Mouse (Mus musculus) urinary bladder, postnatal 36 days (tissue): ENCODE data around the gene Hoxa13.

ENCODE experiments used
- DNase-seq, 2 experiments: peaks; one replicate each; pipeline ENCODE4 v3.0.0; 2022; ENCODE audit warnings: low spot score in 2 of 2, mixed read lengths in 1 of 2

Hoxa13 gene

DNA sequence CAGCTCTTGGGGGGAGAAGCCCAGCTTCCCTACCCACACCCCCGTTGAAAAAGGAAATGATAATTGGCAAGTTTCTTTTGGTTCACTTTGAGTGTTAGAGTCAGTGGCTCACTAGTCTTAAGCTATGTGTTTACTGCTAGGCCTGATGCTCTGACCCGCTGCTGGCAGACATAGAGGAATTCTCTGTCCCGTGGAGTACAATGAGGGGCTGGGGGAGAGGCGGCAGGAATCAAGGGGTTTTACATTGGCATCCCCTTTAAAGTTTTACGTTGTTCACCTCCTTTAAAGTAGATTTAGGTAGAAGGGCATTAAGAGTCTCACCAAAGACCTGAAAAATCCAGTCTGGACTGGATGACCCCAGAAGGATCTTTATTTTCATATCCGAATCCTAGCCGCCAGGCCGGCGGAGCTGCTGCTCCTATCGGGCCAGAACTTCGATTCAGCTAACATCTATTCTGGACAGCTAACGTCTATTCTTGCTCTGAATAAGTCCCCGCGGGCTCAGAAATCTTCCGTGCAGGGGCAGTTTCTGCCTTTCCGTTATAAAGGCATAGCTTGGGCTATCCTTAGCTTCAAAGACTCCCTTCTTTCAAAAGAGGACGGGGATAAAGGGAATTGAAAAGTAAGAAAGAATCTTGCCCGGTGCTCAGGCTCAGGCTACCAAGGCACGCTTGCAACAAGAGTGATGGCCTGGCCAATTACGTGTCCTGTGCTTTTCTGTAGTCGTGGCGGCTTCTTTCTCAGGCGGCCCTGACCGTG is 8.5 kb downstream of the Hoxa13 start:
- peak in 1 of 2 experiments; percentile 41 for DNase-seq

DNA sequence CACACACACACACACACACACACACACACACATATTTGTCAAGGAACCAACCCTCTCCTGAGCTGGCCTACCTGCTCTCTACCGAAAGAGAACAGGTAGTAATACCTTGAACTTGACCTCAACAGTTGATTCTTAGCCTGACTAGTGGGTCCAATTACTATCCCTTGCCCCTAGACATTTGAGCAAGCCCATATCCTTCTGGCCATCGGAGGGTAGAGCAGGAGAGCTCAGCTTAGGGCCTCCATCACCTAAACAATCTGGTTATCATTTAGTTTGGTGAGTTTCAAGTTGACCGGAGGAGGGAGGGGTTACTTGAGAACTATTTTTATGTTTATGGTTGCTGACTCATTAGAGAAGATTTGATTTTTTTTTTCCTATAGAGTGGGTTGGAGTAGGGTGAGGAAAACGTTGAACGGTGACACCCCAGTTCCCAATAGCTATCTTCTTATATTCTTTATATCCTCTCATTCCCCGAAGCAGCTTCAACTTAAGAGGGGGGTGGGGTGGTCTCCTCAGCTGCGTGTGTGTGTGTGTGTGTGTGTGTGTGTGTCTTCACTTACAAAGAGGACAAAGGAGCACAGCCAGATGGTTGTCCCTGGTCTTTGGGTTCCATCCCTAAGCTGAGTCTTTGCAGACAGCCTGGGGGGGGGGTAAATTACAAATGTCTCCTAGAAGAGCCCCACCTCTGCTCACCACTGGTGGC is 9.4 kb downstream of the Hoxa13 start:
- peak in 1 of 2 experiments; percentile 34 for DNase-seq

DNA sequence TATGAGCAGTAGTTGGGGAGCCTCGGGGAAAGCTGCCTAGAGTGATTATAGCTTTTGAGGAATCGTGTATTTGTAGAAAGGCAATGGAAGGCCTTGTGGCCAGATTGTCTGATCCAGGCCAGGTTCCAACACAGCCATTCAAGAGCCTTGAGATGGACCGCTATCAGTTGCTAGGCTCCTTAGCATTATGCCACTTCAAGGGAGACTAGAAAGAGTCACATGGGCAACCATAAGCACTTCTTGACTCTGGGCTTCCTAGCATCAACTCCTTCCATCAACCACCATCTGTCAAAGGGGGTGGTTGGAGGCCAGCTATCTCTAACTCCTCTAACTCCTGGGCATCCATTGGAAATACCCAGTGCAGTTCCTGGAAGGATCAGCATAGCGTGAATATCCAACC is 10.9 kb downstream of the Hoxa13 start:
- DNase-seq: peak in 1 of 2 experiments; percentile 26

DNA sequence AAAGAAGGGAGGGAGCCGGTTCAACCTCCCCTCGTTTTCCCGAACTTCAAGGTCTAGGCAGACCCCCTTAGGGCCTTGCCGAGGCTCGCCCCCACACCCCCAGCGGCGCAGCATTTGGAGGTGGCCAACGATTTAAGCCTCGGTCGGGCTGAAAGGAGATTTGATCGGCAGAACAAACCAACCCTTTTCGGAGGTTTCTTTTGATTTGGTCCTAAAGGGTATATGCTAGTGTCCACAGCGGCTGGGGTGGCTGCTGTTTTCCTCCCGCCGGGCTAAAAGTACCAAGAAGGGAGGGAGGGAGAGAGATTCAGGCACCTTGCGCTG is 11.3 kb downstream of the Hoxa13 start:
- peak in 1 of 2 experiments; percentile 43 for DNase-seq

DNA sequence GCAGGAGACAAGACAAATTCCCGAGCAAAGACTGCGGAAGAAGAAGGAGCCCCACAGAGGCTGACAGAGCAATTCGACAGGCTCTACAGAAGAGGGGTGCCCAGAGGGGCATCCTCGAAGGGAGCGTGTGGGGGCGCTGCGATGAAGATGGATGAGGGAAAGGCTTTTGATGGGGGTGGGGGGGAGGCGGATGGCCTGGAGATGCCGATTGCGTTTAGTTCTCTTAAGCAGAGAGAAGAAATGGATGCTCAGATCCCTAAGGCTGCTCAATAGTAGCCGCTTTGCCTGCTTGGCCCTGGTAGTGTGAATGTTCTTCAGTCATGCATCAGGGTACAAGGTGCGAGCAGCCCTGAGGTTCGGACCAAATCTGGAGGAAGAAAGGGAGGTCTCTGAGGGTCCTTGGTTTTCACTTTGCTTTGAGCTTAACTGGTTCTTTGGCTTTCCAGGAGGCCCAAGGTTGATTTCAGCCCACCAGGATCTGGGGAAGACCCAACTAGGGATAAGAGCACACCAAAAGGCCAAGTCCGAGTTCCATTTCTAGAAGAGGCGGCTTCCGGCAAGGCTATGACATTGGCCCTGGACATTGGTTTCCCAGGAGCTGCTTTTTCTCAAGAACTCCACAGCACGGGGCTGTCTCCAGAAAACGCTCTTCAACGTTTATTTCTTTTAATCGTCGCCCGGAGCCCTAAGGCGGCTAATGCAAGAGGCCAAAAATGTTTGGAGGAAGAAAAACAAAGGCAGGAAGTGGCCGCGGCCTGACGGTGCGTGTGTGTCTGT is 11.9 kb downstream of the Hoxa13 start:
- no peak for DNase-seq

DNA sequence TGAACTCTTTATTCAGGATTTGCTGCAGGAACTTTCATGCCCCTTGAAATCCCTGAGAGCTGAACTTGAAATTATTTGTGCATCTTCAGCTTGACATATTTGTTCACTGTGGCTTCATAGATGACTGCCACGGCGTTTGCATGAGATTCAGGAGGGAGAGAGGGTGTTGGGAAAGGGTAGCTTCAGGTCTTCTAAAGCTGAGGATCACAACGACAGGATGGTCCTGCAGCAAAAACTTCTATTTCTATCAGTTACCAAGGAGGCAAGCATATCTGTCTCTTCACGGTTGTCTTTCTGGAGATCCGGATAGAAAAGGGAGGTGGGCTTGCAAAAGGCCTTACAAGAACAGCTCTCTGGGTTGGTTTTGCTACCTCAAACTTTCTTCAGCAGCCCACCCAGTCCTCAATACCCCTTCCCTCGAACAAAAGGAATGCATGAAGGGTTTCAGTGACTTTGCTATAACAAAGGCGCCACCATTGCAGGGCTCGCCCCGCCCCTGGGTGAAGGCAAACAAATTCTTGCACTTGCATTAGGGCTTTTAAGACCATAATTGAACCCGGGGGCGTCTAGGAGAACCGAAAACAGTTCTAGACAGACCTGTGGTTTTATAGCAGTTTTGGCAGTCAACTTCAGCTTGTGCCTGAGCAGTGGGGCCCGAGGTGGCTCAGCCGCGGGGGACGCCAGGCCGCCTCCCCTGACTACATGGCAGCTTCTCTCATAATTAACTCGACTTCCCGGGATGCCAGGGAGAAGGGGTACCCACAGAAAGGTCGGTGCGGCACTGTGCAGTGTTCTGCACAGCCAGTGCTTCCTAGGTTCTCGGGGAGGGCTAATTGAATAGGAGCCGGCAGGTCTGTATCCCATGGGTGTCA is 12.7 kb downstream of the Hoxa13 start:
- peak in 1 of 2 experiments; percentile 58 for DNase-seq

DNA sequence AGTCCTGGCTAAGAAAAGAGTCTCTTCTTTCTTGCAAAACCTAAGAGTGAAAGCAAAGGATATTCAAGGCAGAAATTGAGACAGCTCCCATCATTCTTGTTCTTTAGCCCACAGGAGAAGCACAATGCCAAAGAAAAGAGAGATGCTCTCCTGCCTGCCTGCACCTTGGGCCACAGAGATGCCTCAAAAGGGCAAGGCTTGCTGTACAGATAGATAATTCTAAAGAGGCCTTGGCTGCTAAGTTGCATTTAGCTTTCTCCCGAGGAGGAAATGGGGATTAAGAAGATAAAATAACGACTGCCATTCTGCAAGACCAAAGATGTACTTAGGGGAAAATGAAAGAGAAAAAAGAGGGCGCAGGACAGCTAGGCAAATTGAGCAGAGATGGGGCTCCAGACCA is 13.8 kb downstream of the Hoxa13 start:
- peak in 1 of 2 experiments; percentile 35 for DNase-seq

DNA sequence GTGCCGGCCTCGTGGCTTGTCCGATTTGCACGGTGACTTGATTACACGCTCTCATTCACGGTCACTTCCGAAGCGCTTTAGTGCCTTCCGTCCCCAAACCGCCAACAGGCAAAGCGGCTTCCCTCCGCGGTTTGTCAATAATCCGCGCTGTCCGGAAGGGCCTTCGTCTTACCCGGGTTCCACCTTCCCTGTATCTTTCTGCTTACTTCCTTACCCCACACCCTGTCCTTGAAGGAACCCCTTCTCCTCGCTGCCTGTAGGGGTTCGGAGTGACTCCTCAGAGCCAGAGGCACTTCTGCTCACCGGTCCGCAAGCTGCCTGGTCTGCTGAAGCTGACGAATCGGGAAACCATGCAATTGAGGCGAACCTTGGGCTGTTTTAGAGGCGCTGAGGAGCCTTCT is 14.3 kb downstream of the Hoxa13 start:
- peak in 1 of 2 experiments; percentile 55 for DNase-seq

DNA sequence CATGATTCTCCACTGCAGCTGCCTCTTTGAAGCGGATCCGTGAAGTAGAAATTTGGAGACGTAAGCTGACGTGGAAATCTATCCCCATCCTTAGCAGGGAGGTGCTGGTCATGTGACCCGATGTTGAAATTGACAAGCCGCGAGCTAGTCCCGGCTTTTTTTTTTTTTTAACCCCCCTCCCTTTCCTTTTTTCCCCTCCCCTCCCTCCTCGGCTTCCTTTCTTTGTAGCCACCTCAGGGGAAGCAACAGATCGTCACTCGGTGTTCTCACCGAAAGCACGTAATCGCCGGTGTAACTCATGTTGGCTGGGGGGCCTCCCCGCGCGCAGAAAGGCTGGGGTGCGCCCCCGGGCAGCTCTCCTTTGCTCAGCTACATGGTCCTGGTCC is 14.9 kb downstream of the Hoxa13 start, which contains the start of gene Hoxa11:
Gene Hoxa11, minus strand, starts transcription at position 54 of the 386 bp plus-strand sequence.
- DNase-seq: peak in 1 of 2 experiments; percentile 72

DNA sequence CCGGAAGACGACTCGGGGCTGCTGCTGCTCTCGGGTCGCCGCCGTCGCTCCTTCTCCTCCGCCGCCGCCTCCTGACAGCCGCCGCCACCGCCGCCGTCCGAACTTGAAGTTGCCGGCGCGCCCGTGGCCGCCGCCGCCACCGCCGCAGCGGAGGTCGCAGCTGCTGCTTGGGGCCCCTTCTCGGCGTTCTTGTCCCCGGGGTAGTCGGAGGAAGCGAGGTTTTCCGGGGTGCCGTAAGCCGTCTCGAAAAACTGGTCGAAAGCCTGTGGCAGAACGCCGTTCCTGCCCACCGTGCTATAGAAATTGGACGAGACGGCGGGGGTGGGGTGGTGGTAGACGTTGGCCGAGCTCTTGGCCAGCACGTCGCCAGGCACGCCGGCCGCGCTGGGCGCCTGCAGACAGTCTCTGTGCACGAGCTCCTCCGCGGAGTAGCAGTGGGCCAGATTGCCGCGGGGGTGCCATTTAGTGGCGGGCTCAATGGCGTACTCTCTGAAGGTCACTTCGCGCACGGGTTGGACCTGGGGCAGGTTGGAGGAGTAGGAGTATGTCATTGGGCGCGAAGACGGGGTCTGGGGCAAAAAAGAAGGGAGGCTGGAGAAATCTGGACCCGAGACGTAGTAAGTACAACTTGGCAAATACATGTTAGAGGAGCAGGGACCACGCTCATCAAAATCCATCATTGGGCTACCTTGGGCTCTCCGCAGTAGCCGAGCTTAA is 15.5 kb downstream of the Hoxa13 start:
- DNase-seq: peak in 1 of 2 experiments; percentile 48

DNA sequence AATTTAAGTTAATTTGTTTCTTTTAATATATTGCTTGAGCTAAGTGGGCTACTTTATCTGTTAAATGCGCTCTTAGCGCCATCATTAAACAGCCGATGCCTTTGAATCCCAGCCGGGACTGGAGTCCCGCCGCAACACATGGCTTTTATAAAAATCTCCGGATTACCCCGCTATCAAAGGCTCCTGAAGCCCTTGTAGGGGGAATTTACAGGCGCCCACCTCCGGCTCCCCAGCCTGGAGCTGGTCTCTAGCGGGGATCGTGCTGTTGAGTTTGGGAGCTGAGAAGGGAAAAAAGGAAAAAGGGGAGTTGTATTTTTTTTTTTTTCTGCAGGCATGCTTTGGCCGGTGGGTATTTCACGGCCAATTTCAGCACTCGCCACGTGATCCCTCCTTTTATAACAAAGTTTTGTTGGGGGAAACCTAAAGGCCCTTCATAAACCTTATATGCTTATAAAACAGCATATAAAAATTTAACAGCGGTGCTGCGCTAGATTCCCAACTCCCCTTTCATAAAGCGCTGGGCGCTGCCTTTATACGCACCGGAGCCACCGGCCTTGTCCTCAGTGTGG is 16.1 kb downstream of the Hoxa13 start:
- DNase-seq: peak in 1 of 2 experiments; percentile 8

DNA sequence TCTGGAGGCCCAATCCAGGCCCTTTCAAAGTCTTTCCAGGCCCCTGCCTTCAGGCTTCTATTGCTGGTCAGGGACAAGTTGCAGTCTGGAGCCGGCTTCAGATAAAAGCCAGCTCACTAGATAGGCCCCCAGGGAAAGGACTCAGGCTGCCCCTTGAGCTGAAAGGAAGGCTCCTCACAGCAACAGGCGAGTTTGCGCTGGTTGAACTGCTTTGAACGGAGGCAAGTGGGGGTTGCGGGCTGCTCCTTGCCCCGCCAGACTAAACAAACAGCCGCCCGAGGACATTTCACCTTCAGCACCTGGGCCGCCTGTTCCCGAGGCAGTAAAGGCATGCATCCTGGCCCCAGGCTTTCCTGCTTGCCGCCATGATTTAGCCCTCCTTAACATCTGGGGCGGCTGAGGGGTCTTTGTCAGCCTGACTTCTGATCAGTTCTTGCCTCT is 17.0 kb downstream of the Hoxa13 start:
- peak in 1 of 2 experiments; percentile 52 for DNase-seq

DNA sequence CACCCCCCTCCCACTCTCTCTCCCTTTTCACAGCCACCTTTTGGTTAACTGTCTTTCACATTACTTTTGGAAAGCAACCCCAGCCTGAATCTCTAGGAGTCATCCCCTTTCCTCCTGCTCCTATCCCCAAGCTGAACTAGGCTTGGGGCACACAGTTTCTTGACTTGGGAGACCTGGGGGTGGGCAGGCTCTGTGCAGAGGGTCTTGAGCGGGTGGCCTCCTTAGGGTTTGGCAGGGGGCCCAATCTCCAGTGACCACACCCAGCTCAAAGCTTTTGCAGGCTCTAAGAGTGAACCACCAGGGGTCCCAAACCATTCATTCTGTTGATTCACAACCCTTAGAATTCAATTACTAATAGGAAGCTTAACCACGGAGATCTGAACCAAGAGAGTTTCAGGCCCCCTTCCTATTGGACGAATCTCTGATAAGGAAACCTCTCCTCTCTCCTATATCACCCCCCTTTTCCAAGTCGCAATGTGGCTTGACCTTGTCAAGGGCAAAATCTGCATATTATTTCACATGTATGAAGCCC is 17.8 kb downstream of the Hoxa13 start:
- peak in 1 of 2 experiments; percentile 5 for DNase-seq

DNA sequence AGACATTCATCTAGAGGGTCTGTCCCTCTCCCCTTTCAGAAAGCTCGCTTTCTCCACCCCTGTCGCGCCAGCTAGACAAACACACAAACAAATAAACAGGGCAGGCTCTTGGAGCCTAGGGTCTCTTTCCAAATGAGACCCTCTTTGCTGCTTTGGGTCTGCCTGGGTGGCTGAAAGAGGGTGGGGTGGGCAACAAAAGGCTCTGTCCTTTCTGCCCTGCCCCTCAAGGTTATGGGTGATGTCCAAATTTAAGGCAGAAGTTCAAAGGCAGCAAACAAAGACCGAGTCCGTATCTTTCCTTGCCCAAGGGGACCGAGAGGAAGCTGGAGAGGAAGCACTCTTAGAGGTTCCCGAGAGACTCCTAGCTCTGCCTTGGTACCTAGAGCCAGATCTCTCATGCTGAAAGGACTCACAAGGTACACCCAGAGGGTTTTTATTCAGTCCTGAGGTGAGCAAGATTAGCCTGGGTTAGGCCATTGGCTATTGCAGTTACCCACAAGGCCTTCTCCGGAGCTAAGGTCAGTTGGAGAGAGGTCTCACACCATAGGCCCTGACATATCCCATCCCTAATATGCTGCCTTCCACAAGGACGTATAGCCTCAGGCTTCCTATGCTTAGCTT is 19.6 kb downstream of the Hoxa13 start:
- peak in 1 of 2 experiments; percentile 9 for DNase-seq

DNA sequence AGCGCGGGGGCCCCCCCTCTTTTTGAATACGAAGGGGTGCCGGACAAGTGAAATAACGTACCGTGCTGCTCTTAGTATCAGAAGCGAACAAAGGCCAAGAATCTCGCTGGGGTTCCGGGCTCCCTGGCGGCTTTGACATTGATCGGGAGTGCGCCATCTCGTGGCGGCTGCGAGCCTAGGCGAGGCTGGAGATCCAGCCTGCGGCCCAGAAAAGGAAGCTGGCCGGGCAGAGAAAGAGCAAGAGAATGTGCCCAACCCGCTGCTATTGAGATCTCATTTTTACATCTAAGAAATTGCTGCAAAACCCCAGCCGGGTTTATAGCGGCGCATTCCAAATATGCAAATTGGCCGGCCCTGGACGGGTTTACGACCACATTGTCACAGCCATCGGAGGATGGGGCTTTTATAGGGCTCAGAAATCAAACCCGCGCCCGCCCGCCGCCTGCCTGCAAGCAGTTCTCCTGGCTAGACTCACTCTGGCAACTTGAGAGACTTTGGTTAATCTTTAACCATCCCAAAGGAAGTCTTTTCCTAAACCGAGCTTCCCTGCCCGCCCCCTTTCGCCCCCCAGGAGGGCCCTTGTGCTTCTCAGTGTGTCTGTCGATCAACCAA is 20.2 kb downstream of the Hoxa13 start, which contains the start of gene Hoxa10:
Gene Hoxa10, minus strand, starts transcription at position 466 of the 612 bp plus-strand sequence.
- peak in 1 of 2 experiments; percentile 94 for DNase-seq

DNA sequence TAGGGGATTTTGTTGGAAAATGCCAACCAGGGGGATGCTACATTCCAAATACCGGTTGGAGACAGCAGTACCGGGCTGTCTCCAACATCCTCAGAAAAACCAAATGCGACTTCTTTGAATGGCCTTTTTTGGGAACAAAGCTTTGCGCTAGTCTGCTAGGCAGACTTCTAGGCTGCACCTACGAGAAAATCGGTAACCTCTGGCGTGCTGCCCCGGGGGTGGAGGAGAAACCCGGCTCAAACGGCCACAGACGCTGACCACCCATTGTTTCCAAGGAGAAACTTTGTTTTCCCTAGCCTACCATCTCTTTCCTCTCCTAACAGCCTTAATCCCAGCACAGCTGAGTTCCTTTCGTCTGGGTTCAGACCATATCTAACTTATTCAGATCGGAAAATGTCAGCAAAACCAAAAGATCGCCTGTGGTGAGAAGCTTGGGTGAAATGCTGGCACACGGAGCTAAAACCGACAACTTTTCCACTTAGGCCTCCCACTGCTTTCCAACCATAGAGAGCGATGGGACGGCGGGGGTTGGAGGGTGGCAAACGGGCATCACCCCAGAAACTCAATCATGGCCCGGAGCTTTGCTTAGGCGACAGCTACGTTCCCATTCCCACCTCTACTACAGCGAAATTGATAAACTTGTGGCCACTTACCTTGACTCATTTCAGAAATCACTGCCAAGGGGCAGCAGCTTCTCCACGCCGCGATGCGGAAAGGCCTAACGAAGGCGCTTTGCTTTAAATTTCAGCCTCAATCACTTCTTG is 20.9 kb downstream of the Hoxa13 start:
- DNase-seq: peak in 1 of 2 experiments; percentile 37

DNA sequence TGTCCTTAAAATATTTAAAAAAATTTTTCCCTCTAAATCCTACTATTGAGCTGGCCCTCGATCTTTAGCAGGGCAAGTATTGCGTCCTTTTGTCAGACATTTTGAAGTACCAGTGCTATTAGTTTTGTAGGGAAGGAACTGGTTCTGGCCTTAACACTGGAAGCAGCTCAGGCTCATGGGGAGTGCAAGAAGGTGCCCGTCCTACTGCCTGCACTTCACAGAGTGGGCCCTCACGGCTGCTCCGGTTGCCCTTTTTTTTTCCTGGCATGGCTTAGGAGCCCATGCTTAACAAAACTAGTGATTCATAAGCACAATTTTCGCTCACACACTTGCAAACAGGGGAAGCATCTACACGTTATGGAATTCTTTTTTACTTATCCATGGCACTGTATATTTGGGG is 21.7 kb downstream of the Hoxa13 start:
- peak in 1 of 2 experiments; percentile 18 for DNase-seq

DNA sequence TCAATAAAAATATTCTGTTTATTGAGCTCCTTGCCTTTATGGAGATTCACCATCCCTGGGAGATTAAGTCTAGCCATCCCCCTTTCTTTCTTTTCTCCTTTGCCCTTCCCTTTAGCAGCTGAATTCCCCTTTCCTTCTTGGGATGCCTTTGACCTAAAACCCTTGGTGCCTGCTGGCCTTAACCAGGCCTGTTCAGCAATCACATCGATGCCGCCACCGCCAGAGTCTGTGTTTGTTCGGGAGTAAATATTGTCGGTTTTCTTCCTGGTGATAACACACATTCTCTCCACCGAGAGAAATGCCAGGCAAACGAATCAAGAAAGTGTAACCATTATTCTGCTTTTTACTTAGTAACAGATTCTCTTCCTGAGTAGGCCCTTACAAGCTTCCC is 22.5 kb downstream of the Hoxa13 start:
- DNase-seq: peak in 1 of 2 experiments; percentile 37
